Mouse (Mus musculus): ENCODE data around the gene Sord.
A peak's percentile ranks its signal among the peaks of the same experiment; 100 is the strongest.

Sord gene

DNA sequence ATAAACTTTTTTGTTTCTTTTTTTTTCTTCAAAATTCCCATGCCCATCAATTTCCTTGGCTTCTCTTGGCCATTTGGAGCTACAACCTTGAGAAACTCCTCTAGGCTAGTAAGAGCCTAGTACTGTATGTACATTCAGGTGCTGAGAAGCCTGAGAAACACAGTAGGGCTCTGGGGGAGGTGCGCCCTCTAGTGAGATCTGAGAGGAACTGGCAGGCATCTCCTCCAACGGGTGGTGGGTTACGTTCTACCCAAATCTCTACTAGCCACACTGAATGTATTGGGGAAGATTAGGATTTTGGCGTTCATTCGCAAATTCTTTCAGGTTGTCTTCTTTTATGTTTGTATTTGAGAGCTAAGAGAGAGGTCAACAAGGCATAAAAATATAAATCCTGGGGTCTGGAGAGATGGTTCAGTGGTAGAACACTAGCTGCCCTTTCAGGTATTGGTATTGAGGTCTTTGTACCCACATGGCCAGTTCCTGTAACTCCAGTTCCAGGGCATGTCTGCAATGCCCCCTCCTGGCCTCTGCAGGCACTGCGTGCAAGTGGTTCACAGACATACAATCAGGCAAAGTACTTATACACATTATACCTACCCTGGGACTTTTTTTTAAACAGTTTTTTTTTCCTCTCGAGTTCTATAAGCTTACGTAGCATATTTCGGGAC is 68.2 kb downstream of the Sord start:
- DNase-seq (ENCODE audit: low spot score in 2 of 2): peak; percentile 27 to 48

DNA sequence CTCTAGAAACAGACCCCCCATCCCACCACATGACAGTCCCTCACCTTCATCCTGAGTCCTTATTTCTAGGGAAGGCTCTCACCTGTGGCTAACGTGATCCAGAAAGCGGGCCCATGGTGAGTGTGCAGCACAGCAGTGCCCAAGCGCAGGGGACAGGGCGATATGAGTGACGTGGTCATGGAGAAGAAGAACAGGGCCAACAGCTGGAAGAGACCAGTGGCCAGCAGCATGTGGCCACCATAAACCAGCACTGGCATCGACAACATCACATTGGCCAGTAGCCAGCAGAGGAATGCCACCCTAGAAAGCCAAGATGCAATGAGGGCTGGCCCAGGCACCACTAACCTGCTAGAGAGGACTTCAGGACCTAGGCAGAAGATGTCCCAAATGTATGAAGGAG is 70.0 kb downstream of the Sord start:
- DNase-seq (ENCODE audit: low spot score in 2 of 2): no peak

DNA sequence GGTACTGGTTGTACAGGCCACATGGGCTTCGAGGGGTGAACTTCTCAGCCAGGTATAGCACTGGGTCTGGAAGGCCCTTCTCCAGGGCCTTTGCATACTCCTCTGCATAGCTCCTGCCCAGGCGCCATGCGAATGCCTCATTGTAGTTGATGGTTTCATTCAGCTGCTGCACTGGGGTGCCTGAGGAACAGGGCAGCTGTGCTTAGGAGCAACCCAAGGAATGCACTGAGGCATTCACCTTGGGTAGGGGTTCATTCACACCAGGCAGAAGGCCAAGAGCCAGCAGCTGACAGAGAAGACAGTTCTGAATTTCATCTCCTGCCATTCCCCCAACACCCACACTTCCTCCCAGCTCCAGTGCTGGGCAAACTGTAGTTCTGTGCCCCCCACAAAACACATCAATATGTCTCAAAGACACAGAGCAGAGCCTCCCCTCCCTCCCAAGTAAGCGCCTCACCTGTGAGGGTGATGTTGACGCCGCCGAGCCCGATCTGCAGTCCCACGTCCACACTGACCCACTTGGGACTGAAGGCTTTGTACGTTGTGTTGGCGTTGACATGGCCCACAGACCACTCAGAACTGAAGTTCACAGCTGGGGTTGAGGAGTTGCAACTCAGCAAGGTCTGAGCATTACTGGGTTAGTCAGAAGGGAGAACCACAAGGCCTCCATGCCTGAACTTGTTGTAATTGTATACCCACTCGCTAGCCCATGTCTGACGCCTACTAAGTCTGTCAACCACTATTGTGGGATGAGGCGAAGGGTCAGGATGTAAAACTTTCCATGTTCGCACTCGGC is 70.7 kb downstream of the Sord start:
- no peak for DNase-seq (ENCODE audit: low spot score in 2 of 2)

DNA sequence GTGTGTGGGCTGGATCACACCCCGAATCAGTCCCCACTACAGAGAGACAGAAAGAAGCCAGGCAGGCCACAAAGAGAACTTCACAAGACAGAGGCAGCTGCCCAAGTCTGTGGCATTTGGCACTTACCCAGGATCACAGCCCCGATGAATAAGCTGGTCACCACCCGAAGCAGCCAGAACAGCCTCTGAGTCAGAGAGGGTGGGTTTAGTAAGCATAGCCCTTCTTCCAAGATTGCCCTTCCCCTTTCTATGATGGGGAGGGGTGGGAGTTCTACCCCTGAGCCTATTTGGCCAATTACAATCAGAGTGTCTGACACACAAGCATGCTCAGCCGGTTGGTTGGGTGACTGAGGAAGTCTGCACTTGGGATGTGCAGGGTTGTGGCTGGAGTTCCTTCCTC is 71.6 kb downstream of the Sord start:
- no peak for DNase-seq (ENCODE audit: low spot score in 2 of 2)

DNA sequence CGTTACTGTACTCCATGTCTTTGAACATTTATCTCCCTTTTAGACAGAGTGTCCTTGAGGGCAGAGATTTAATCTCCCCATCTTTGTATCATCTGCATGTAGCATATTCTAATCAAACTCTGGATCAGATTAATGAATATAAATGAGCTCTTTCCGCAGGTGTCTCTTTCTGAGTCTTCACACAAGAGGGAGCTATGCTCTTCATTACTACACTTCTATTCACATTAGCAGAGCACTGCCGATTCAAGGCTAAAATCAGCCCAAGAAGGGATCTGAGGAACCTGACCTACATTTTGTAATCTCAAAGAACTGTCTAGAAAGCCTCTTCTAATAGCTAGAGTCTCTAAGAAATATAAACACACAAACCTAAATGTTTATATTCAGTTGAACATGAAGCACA is 75.1 kb downstream of the Sord start:
- no peak for DNase-seq (ENCODE audit: low spot score in 2 of 2)

DNA sequence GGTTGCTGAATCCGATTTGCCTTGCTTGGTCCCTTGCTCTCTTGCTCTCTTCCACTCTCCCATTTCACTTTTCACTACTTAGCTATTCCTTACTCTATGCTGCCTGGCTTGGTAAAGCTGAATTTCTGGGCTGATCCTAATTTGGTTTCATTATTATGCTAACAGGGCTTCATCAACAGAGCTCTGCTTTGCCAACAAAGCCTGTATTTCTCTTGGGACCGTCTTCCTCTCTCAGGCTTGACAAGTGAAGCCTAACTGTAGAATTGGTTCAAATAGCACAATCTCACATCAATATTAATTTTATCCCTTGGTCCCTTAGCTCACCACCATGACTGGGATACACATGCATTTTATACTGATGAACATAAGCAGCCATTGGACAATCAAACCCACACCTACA is 77.0 kb downstream of the Sord start:
- DNase-seq (ENCODE audit: low spot score in 2 of 2): no peak

DNA sequence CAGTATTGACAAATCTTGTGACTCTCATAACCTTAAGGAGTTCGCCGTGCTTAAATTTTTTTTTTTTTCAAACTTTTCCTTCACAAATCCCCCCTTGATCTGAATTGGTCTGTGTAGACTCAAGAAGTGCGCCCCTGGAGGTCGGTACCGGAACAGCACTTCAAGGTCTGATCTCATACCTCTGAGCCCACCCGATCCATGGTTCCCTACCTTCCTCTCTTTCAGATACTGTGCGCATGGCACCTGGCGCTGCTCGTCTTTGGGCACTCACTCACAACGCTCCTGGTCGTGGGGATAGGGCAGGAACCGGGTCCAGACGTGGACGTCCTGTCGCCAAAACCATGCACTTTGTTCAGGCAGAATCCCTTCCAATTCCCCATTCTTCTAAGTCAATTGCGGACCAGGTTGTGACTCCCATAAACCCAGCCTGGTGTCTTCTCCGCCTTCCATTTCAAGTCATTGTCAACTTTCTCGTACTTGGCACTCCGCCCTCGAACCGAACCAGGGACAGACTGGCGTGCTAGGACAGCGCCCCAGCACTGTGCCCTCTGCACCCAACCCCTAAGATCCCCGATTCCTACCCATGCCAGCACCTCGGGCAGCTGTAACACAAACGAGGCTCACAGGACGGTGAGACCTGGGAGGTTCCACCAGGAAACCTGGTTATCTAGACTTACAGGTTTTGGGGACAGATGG is 78.3 kb downstream of the Sord start:
- peak; percentile 30 to 53 for DNase-seq (ENCODE audit: low spot score in 2 of 2)

DNA sequence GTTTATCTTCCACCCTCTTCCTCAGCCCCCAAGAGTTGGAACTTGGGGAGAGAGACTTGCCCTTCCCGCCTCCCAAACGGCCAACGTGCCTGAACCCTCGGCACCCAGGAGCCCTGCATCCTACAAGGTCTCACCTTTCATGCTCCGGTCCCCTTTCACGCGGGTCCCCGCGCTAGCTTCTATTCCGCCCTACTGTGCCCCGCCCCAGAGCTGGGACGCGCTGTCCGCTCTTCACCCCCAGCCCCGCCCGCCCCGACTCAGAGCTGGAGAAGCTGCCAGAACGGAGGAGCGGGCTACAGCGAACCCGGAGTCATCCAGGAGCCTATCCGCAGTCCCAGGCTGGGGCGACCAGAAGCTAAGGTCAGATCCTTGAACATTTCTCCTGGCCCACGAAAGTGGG is 79.0 kb downstream of the Sord start, which contains the start of gene Duoxa1:
Duoxa1 (minus strand) TSS at position 195 of the 400 bp plus-strand sequence.
- DNase-seq (ENCODE audit: low spot score in 2 of 2): no peak
